Mouse (Mus musculus) heart, embryonic 14.5 days (tissue): ENCODE results near the gene Ttll6. TPM values are rescaled to one million over a fixed set of nuclear protein-coding genes. Genes with fewer than 3 reads are reported as not detected.
"Not testable (repeated sequence)": the region's sequence is repeated elsewhere in the genome, so short reads cannot be mapped to it uniquely, and the experiment has no call there.

Experiments used
- ATAC-seq: fragments of 200-750 bp; cut with Nextera tagmentation; 2 replicates; pipeline ENCODE4 v1.8.0; 2017; ENCODE audit warnings: low read depth, moderate TSS enrichment; ENCODE audit not compliant: insufficient number of reproducible peaks, insufficient read depth, low FRiP score
- H3K27ac ChIP-seq, 2 experiments: fragments of 200-500 bp in 1 of 2; fragments of 300-500 bp in 1 of 2; sonication (generic) in 1 of 2; replicated peaks in 1 of 2; 2 replicates each; pipeline ENCODE4 v1.5.1; 2012 to 2014; ENCODE audit warnings: low read depth in 2 of 2, low read length in 2 of 2, control low read depth in 1 of 2, mild to moderate bottlenecking in 1 of 2, mixed read lengths in 1 of 2; ENCODE audit not compliant: control insufficient read depth in 1 of 2, insufficient read depth in 1 of 2
- H3K27me3 ChIP-seq: fragments of 300-500 bp; sonication (generic); 2 replicates; pipeline ENCODE4 v1.6.1; 2014; ENCODE audit warnings: mild to moderate bottlenecking, low read length, control low read depth; ENCODE audit not compliant: control insufficient read depth, insufficient read depth
- H3K36me3 ChIP-seq: fragments of 300-500 bp; sonication (generic); 2 replicates; pipeline ENCODE4 v1.6.1; 2014; ENCODE audit warnings: mild to moderate bottlenecking, control low read depth, low read length, mixed read lengths; ENCODE audit not compliant: control insufficient read depth, insufficient read depth
- H3K4me1 ChIP-seq, 2 experiments: fragments of 200-500 bp in 1 of 2; fragments of 300-500 bp in 1 of 2; sonication (generic) in 1 of 2; 2 replicates each; pipeline ENCODE4 v1.6.1; 2012 to 2014; ENCODE audit warnings: low read length in 2 of 2, control low read depth in 1 of 2, mixed read lengths in 1 of 2; ENCODE audit not compliant: control insufficient read depth in 2 of 2, insufficient read depth in 2 of 2
- H3K4me2 ChIP-seq: fragments of 300-500 bp; sonication (generic); 2 replicates; pipeline ENCODE4 v1.6.1; 2014; ENCODE audit warnings: mild to moderate bottlenecking, low read length
- H3K4me3 ChIP-seq, 2 experiments: fragments of 200-500 bp in 1 of 2; fragments of 300-500 bp in 1 of 2; sonication (generic) in 1 of 2; 2 replicates each; pipeline ENCODE4 v1.5.1; 2012 to 2014; ENCODE audit warnings: low read length in 2 of 2, mild to moderate bottlenecking in 2 of 2, control low read depth in 1 of 2, low read depth in 1 of 2, moderate library complexity in 1 of 2; ENCODE audit not compliant: control insufficient read depth in 1 of 2, insufficient read depth in 1 of 2
- H3K9ac ChIP-seq: fragments of 300-500 bp; sonication (generic); 2 replicates; pipeline ENCODE4 v1.6.1; 2014; ENCODE audit warnings: mild to moderate bottlenecking, low read length
- H3K9me3 ChIP-seq: fragments of 300-500 bp; sonication (generic); 2 replicates; pipeline ENCODE4 v1.6.1; 2016; ENCODE audit warnings: low read length, control low read depth; ENCODE audit not compliant: control insufficient read depth
- whole genome bisulfite sequencing: fragments of 180-500 bp; shearing (Covaris S2); extraction: QIAGEN DNeasy Blood & Tissue Kit; methylation state at CpG from one replicate; pipeline ENCODE4 v1.1.7; 2014; 5-methylcytosine and 5-hydroxymethylcytosine counted together
- polyA plus RNA-seq: library from polyadenylated mRNA; unstranded; fragments of >200 nt; fragmentation: Nextera tagmentation; extraction: Ambion mirVana; gene quantifications from 2 replicates; pipeline ENCODE4 v1.2.1, GENCODE M21; 2014

Gene Ttll6
- polyA plus RNA-seq, 1 experiment from 2014 or later = not detected

DNA sequence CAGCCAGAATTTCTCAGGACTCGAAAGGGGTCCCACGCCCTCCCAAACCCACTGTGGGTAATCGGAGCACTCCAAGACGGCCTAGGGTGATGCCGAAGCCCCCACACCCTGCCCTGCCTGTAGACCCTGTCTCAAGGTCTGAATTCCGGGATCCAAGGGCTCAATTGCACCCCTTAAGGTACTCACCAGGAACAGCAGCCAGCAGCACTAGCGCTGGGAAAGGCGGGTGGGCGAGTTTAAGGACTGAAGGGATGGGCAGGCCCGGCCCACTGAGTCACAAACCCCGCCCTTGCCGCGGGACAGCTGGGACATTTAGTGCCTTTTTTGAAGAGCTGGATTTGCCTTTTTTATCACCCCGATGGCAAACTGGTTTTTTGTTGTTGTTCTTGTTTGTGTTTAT is 21.8 kb upstream of the Ttll6 start, which contains the start of gene Calcoco2:
Calcoco2 (minus strand) TSS at position 214 of the 400 bp plus-strand sequence.
- 27% methylated on average over 14 of the region's 14 CpGs for WGBS
- no peak within 1 kb of the TSS for H3K4me3 ChIP-seq
- H3K27me3 ChIP-seq = peaks cover 3% of the 10 kb centered on the region; the same call in 1 of the 2 replicates
- H3K4me2 ChIP-seq = no peak within 1 kb of the TSS
- H3K27ac ChIP-seq = no peak within 1 kb of the TSS
- no peak for ATAC-seq
- H3K4me1 ChIP-seq = no peaks in the 10 kb centered on the region
- no peak within 1 kb of the TSS for H3K9ac ChIP-seq
- H3K9me3 ChIP-seq = no peaks in the 10 kb centered on the region
- H3K36me3 ChIP-seq = no peaks in the 10 kb centered on the region

- no peak for ATAC-seq
- no peaks in the 10 kb centered on the region for H3K9me3 ChIP-seq
- no peak overlapping the region for H3K4me3 ChIP-seq
- H3K4me1 ChIP-seq = no peaks in the 10 kb centered on the region
- WGBS = 53% methylated on average over 2 of the region's 2 CpGs
- H3K36me3 ChIP-seq = no peaks in the 10 kb centered on the region
- no peak overlapping the region for H3K4me2 ChIP-seq
- H3K27me3 ChIP-seq = no peaks in the 10 kb centered on the region; the same call in 1 of the 2 replicates
- no peak overlapping the region for H3K9ac ChIP-seq
- H3K27ac ChIP-seq = no peak overlapping the region
Measured at GRCm38 (mm10) chr11:96114077-96114476, 19.5 kb upstream of the Ttll6 start.

DNA sequence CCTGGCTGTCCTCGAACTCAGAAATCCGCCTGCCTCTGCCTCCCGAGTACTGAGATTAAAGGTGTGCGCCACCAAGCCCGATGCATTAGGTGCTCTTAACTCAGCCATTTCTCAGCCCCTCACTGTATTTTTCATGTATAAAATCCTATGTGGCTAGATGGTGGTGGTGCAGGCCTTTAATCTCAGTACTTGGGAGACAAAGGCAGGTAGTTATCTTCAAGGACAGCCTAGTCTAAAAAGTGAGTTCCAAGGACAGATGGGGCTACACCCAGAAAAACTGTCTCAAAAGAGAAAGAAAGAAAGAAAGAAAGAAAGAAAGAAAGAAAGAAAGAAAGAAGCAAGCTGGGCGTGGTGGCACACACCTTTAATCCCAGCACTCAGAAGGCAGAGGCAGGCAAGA is 18.2 kb upstream of the Ttll6 start:
- H3K27me3 ChIP-seq = peaks cover 3% of the 10 kb centered on the region; the same call in 1 of the 2 replicates
- WGBS = 85% methylated on average over 6 of the region's 6 CpGs
- H3K4me1 ChIP-seq = no peaks in the 10 kb centered on the region
- H3K4me2 ChIP-seq = no peak overlapping the region
- no peaks in the 10 kb centered on the region for H3K36me3 ChIP-seq
- no peaks in the 10 kb centered on the region for H3K9me3 ChIP-seq
- no peak for ATAC-seq
- no peak overlapping the region for H3K4me3 ChIP-seq
- no peak overlapping the region for H3K27ac ChIP-seq
- H3K9ac ChIP-seq = no peak overlapping the region

- 84% methylated on average over 3 of the region's 3 CpGs for WGBS
- ATAC-seq = no peak
- Histone ChIP-seq H3K9me3 (no peaks in the 10 kb centered on the region), H3K27ac (no peak overlapping the region), H3K4me3 (no peak overlapping the region), H3K36me3 (no peaks in the 10 kb centered on the region), H3K4me2 (no peak overlapping the region), H3K4me1 (no peaks in the 10 kb centered on the region), H3K9ac (no peak overlapping the region), H3K27me3 (peaks cover 3% of the 10 kb centered on the region; the same call in 1 of the 2 replicates)
Measured at GRCm38 (mm10) chr11:96116116-96116515, 17.5 kb upstream of the Ttll6 start.

DNA sequence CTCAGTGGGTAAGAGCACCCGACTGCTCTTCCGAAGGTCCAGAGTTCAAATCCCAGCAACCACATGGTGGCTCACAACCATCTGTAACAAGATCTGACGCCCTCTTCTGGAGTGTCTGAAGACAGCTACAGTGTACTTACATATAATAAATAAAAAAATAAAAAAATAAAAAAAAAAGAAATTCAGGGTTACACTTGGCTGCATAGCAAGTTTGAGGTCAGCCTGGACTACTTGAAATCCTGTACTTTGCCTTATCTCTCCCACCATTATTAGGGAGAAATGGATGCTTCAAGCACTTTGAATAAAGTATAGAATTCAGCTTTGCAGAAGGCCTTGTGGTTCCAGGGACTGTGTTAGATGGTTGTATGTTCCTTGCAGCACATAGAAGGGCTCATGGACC is 16.7 kb upstream of the Ttll6 start:
- H3K36me3 ChIP-seq, H3K9me3 ChIP-seq, H3K27me3 ChIP-seq, H3K4me2 ChIP-seq, H3K4me3 ChIP-seq, H3K9ac ChIP-seq, H3K27ac ChIP-seq, ATAC-seq, H3K4me1 ChIP-seq: not testable (repeated sequence)
- WGBS = 75% methylated on average over 3 of the region's 3 CpGs

GRCm38 (mm10) chr11:96119401-96119800 is 14.2 kb upstream of the Ttll6 start:
- Histone ChIP-seq H3K9ac (no peak overlapping the region), H3K4me1 (peaks cover 2% of the 10 kb centered on the region in 2 experiments; a peak in 1 of 4 replicates), H3K4me2 (no peak overlapping the region), H3K27me3 (peaks cover 28% of the 10 kb centered on the region), H3K4me3 (no peak overlapping the region), H3K27ac (no peak overlapping the region), H3K9me3 (no peaks in the 10 kb centered on the region), H3K36me3 (no peaks in the 10 kb centered on the region)
- 56% methylated on average over 3 of the region's 3 CpGs for WGBS
- no peak for ATAC-seq

- H3K9me3 ChIP-seq, ATAC-seq, H3K9ac ChIP-seq, H3K4me1 ChIP-seq, H3K36me3 ChIP-seq, H3K27ac ChIP-seq, H3K4me3 ChIP-seq, H3K4me2 ChIP-seq: not testable (repeated sequence)
- WGBS = 77% methylated on average over 2 of the region's 4 CpGs
- peaks cover 50% of the 10 kb centered on the region for H3K27me3 ChIP-seq
Measured at GRCm38 (mm10) chr11:96122806-96123205, 10.8 kb upstream of the Ttll6 start.
